Mouse (Mus musculus): ENCODE results near the gene Eras.
"Not testable (repeated sequence)": the region's sequence is repeated elsewhere in the genome, so short reads cannot be mapped to it uniquely, and the experiment has no call there.

Eras gene

DNA sequence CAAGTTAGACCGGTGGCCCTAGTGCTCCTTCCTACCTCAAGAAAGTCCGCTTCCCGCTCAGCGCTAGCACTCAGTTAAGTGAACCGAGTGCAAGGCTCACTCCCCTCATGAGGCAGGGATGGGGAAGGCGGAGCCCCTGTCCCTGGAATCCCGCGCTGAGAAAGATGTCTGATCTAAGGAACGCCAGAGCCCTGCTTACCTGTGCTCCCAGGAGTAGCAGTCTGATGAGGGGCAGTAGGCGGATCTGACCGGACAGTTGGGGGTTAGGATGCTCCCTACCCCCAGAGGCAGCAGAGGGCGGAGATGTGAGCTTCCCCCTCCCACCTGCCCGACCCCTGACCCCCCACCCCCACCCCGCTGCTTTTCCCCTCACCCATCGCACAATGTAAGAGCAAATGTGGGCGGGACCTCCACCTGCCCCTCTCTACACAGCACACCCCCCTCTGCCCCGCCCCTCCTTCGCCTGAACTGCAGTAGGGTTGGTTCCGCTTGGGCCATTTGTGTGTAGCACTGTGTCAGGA is at the start of gene Eras:
Gene Eras, minus strand, starts transcription at position 338 of the 521 bp plus-strand sequence.
- DNase-seq (ENCODE audit: low spot score) = no peak

DNA sequence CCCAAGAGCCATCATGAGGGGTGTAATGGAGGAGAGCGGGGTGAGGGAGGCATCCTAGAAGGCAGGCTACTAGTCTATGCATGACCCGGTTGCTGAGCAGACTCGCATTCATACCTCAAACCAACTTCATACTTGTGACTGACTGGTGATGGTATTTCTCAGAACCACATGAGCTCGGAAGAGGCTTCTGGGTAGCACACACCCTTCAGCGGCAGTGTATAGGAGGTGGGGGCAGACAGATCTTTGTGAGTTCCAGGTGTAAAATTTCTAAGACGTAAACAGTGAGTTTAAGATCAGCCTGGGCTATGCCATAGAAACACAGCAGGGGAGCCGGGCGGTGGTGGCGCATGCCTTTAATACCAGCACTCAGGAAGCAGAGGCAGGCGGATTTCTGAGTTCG is 49.5 kb upstream of the Eras start, which contains the start of gene Gata1:
Gene Gata1, minus strand, starts transcription at position 180 of the 400 bp plus-strand sequence.
- DNase-seq (ENCODE audit: low spot score) = no peak

DNA sequence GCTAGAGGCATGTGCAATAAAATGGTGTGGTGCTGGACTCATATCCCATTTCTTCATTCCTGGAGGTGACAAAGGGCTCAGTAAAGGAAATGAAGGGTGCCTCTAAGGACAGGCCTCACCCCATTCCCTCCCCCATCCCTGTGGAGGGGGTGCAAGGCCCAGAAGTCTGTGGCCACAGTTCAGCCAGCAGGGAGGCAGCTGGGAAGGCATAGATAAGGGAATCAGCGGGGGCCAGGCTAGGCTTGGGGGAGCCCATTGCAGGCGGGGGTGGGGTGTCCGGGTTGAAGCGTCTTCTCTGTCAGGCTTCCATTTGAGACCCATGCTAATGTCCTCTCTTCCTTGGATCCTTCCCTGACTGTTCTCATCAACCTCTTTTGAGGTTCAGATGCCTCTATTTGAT is 42.9 kb upstream of the Eras start:
- DNase-seq (ENCODE audit: low spot score) = no peak

DNA sequence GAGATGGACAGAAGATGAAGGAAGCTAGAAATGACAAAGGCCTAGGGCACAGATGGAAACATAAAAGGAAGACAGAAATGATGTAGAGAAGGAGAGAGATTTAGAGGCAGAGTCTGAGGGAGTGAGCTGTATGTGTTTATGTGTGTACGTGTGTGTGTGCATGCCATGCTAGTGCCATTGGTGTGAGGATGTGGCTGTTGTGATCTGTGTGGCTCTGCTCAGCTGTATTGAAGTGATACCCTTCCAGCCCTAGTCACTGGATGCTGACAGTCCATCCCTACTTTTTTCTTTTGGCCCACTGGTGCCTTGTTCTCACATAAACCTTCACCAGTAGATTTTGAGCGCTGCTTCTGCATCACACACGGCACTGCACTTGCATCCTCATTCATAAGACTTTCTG is 40.5 kb upstream of the Eras start:
- no peak for DNase-seq (ENCODE audit: low spot score)

DNA sequence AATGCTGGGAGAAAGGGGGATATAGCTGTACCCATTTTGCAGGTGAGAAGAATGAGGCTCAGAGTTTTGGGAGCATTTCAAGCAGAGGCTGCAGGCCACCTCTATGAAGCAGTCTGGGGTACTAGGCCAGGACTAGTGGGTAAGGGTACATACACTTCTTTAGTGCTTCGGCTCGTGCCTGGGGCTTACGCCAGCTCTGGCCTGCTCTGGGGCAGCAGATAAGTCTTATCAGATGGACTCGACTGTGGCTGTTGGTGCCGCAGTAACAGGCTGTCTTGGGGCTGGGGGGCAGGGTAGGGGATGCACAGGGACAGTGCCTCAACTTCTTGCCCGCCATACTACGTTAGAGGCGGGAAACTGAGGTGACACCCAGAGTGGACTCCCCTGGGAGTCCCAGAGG is 39.8 kb upstream of the Eras start:
- DNase-seq (ENCODE audit: low spot score) = no peak

DNA sequence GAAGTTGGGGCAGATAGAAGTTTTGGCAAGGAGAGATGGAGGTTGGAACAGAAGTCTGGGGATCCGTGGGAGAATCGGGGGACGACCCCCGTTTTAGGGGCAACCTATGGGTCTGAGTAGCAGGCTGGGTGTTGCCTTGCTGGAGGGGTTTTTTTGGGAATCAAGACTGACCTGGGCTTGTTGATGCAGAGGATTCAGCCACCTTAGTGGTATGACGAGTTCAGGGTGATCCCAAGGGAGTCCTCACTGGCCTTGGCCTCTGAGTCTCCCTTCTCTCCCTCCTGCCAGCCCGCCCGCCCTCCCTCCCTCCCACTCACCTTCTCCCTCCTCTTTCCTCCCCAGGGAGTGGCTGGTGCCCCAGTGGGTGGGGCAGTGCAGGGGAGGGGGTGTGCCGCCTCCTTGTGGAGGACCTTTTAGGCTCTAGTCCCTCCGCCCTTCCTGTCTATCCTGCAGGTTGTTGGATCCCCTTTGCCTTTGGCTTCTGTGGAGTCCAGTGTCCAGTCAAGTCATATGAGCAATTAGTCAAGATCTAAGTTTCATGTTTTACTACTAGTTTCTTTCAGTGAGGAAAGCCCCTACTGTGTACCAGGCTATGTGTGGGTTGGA is 39.3 kb upstream of the Eras start:
- DNase-seq (ENCODE audit: low spot score) = no peak

DNA sequence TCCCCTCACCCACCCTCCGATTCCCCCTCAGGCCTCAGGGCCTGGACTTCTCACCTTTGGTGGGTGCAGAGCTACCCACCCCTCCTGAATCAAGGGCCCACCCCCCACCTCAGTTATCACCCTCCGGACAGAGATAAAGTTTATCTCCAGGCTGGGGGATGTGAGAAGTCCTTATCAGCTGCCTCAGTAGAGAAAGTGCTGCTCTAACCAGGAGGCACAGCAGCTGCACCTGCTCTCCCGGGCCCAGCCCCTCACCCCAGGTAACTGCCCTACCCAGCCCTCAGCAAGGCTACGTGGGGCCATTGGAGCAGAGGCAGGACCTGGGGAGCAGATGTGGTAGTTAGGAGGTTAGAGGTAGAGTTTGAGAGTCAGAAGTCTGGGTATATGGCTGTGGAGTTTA is 37.8 kb upstream of the Eras start:
- no peak for DNase-seq (ENCODE audit: low spot score)

DNA sequence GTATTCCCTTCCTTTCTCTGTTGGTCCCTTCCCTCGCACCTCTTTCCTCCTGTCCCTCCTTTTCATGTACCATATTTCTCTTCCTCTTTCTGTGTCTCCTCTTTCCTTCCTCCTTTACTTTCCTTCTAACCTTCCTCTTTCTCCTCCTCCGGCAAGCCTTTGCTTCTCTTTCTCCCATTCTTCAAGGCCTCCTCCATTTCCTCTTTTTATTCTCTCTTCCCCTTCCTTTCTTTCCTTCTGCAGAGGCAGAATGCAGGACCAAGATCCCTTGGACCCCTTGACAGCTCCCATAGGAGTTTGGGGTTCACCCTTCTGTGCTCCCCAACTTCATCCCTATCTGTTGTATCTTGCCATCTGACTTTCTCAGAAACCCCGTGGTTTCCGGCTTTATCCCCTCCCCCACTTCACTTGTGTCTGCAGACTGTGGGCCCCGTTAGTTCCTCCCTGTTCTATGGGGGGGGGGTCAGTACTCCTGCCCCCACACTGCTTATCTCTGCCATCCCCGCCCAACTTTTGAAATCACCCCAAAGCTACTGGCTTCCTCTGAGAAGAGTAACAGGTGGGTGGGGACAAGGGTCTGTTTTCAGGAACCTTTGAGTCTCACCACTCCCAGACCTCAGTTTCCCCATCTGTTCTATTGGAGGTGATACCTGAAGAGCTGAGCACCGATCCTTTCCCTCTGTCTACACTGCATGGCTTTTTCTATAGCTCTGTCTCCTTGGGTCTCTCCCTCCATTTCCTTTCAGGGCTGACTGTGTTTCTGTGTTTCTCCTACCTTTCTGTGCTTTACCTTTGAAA is 35.6 kb upstream of the Eras start:
- DNase-seq (ENCODE audit: low spot score) = no peak

DNA sequence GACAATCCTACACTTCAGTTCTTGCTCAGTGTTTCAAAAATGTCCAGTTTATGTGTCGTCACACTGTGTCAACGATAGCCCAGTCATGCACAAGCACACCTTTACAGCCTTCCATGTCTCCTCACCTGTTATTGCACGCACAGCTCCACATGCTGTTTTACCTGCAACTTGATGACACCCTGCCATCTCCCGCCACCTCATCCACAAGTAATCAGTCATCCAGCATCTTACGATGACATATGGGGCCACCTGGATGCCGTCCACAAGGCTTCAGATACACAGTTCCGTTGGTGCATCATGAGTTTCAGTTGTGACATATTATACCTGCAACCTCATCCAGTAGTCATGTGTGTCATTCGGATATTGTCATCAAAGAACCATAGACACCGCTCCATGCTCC is 30.5 kb upstream of the Eras start:
- DNase-seq (ENCODE audit: low spot score) = no peak

DNA sequence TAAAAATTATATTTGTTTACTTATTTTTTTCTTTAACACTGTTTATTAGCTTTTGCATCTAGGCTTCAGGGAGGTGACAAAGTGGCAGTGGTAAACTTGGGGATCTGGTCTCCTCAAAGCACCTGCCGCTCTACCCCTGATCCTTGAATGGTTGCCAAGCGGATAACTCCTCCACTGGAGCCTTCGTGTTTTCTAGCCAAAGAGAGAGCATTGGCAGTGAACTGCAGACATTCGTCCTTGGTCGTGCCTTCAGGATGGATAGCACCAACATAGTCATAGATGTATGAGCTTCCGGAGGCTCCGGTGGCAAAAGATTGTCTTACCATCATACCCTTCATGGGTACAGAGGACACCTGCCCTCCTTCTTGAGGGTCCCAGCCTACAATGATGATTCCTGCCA is 21.7 kb upstream of the Eras start:
- no peak for DNase-seq (ENCODE audit: low spot score)

DNA sequence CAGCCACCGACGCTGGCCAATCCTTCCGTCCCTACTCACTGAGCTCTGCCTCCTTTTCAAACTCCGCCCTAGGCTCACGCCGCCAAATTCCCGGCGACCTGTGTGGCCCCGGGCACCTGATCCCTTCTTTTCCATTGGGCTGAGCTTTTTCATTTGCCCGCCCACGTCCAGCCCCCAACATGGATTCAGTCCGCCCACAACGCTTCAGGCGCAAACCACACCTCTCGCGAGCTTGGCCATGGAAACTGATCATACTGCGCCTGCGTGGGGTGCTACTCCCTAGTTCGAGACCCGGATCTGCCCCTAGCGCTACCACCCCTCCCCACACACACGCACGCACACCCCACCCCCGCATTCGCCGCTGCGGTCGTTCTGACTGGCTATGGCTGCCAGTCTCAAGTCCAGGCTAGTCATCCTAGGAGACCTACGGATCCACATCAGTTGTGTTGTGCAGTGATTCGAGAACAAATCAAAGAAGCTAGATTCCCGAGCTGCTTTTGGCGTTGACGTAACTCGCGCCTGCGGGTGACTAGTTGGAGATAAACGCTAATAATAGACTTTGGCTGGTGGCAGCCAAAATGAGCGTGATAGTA is 19.6 kb upstream of the Eras start:
- peak; percentile 66 for DNase-seq (ENCODE audit: low spot score)

DNA sequence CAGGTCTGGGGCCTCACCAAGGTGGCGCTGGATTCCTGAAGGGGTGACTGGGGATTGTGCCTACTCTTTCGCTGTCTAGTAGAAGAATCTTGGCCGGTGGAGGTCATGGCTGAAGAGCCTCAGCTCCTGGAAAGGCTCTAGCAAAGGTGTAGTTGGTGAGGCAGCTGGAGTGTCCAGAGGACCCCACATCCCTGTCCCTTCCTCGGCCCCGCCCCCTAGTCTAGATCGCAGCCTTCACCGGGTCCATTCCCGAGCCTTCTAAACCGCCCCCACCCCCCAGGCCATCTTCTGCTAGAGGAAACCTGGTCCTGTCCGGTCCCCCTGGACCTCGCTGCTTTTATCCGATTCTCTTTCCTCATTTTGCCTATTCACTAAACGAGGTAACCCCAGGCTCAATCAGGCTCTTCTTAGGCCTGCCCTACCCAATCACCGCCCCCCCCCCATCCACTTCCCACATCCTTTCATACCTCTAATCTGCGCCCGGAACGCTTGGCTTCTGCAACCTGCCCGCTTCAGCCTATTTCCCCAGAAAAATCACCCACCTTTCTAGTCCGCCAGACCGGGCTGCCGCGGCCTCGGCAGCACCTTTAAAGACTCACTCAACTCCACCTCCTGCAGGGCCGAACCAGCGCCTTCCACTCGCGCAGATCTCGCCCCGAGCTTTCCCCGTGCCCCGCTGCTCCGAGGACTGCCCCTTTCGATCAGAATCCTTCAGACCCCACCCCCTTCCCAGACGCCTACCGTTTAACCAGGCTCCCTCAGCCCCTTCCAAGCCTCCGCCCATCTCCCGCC is 18.9 kb upstream of the Eras start, which contains the start of gene Hdac6:
Gene Hdac6, minus strand, starts transcription at position 782 of the 792 bp plus-strand sequence.
- no peak for DNase-seq (ENCODE audit: low spot score)

DNA sequence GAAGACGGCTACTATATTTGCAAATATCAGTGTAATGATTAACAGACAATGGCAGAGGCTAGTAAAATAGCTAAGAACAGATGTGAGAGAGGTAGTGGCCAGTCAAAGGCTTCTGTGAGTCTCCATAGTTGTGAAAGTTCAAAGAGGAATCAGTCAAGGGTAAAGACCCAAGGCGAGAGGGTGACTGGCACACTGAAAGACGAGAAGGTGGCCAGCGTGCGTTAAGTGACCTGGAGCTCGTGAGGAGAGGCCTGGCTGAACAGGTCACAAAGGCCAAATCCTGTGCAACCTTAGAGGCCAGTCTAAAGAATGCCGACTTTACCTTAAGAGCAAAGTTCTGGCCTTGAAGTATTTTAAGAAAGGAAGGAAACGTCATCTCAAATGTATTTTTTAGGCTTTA is 17.2 kb upstream of the Eras start:
- DNase-seq (ENCODE audit: low spot score) = no peak

DNA sequence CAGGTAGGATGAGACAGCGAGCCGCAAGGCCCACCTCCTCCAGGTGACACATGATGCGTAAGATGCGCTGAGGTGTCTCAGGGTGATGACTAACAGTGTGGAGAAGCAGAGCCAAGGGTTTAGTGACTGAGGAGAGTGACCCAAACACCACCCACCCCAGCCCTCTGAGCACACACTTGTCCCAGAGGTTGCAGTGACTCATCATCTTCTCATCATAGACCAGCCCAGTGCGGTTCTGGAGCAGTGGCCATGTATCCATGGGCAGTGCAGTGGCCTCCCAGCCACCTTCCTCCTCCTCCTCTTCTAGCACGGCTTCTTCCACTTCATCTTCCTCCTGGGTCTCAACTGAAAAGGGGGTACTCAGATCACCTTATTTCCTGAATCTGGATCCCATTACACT is 9.3 kb upstream of the Eras start:
- no peak for DNase-seq (ENCODE audit: low spot score)

DNA sequence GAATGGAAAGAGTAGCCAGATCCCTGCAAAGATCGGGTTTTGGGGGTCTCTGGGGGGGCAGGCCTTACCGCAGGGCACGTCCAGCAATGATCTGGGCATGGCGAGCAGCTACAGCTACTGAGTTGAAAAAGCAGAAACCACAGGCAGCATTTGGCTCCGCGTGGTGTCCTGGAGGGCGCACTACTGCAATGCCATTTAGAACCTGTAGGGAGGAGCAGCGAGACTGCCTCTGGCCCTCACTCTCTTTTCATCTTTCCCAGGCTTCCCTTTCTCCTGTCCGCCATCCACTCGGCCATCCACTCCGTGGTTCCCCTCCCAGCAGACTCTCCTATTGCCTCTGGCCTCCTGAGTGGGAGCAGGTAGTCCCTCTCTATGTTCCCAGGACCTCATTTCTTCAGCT is 8.5 kb upstream of the Eras start:
- DNase-seq (ENCODE audit: low spot score) = no peak

DNA sequence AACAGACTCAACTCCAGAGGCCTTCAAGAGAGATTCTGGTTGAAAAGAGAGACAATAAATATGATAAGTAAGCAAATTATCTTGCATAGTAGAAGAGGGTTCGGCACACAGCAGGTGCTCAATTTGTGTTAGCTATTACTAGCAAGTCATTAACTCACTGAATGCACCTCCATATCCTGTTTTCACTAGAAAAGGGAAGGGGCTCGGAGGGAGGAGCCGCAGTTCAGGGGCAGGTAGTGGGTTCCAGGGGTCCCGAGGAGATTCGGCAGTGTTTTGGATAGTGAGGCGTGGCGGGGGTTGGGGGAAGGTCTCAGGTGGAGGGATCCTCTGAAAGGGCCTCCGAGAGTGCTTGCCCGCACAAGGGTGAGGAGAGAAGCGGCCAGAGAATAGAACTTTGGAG is 1.3 kb downstream of the Eras start:
- DNase-seq (ENCODE audit: low spot score) = no peak

DNA sequence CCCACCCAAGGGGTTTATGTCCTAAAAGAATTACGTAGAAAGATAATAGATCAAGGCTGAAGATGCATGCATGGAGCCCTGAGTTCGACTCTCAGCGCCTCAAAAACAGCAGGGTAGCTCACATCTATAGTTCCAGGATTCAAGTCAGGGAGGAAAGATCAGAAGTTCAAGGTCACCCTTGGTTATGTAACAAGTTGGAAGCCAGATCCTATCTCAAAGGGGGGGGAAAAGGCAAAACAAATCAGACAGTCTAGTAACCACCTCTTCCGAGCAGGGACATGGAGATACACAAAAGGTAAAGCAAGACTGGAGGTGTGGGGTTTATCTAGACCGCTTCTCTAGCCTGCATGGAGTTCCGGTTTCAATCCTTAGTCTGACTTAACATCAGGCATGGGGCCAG is 2.1 kb downstream of the Eras start:
- DNase-seq (ENCODE audit: low spot score) = no peak

DNA sequence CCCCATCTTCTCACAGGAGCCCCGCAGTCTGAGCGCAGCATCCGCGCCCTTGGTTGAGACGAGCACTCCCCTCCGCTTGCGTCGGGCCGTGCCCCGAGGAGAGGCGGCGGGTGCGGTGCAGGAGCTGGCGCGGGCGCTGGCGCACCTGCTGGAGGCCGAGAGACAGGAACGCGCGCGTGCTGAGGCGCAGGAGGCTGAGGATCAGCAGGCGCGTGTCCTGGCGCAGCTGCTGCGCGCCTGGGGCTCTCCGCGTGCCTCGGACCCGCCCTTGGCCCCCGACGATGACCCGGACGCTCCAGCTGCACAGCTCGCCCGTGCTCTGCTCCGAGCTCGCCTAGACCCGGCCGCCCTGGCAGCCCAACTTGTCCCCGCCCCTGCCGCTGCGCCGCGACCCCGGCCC is 6.4 kb downstream of the Eras start:
- no peak for DNase-seq (ENCODE audit: low spot score)

DNA sequence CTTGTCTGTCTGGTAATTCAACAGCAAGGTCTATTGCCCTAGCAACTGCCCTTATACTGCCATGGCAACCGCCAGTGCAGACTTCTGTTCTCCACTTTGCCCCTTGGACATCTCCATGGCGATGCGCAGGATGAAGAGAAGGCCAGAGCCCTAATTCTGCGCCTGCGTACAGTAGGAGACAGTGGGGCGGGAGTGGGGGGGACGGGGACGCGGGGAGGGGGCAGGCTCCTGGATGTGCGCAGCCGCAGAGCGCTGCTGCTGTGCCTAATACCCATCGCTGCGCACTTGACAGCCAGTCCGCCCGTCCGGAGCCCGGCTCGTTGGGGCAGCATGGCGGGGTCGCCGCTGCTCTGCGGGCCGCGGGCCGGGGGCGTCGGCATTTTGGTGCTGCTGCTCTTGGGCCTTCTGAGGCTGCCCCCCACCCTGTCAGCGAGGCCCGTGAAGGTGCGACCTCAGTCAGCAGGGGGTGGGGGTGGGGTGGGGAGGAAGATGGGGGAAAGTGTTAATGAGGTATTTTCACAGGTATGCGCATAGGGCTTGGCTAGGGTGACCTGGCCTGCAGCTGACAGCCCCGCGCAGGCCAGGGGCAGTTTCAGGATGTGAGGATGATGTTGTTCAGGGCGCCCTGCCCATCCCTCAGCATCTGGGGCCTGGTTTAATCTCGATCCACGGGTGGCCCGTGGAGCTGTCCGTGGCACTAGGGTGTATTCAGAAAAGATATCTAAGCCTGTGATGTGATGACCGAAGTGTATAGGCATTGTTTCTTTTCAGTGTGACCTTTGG is 8.6 kb downstream of the Eras start, which contains the start of gene Pcsk1n:
Gene Pcsk1n, plus strand, starts transcription at position 222 of the 783 bp plus-strand sequence.
- no peak for DNase-seq (ENCODE audit: low spot score)

DNA sequence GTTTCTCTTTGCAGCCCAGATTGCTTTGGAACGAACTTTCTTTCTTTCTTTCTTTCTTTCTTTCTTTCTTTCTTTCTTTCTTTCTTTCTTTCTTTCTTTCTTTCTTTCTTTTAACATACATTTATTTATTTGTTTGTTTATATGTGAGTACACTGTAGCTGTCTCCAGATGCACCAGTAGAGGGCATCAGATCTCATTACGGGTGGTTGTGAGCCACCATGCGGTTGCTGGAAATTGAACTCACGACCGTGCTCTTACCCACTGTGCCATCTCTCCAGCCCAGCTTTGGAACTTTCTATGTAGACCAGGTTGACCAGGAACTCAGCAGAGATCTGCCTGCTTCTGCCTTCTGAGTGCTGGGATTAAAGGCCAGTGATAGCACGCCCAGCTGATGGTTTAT is 10.4 kb downstream of the Eras start:
- not testable (repeated sequence) for DNase-seq (ENCODE audit: low spot score)

DNA sequence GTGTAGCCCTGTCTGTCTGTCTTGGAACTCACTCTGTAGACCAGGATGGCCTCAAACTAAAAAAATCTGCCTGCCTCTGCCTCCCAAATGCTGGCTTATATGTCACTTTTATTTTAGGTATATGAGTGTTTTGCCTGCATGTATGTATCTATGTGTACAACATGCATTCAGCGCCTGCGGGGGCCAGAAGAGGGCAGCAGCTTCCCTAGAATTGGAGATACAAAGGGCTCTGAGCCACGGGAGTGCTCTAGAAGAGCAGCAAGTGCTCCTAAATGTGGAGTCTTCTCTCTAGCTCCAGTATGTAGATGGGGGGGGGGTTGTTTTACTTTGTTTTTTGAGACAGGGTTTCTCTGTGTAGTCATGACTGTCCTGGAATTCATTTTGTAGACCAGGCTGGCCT is 12.7 kb downstream of the Eras start:
- not testable (repeated sequence) for DNase-seq (ENCODE audit: low spot score)
